Mouse (Mus musculus) liver, adult 2 months (tissue): ENCODE measurements at regions not wholly inside any gene's neighbourhood (a gene's known extent, or its start where the extent isn't known, plus 50 kb on each side); places are given as distances from the start of the nearest gene placed in this dataset.

ENCODE experiments used
- CTCF ChIP-seq: fragments of 200-500 bp; IDR thresholded peaks from 2 replicates; pipeline ENCODE4 v1.5.1; 2011; ENCODE audit warnings: low read depth, low read length, control low read depth
- POLR2A ChIP-seq: fragments of 200-500 bp; IDR thresholded peaks from 2 replicates; pipeline ENCODE4 v1.6.1; 2011; ENCODE audit warnings: low read length, control low read depth; ENCODE audit not compliant: insufficient read depth; ENCODE audit errors: extremely low read depth

DNA sequence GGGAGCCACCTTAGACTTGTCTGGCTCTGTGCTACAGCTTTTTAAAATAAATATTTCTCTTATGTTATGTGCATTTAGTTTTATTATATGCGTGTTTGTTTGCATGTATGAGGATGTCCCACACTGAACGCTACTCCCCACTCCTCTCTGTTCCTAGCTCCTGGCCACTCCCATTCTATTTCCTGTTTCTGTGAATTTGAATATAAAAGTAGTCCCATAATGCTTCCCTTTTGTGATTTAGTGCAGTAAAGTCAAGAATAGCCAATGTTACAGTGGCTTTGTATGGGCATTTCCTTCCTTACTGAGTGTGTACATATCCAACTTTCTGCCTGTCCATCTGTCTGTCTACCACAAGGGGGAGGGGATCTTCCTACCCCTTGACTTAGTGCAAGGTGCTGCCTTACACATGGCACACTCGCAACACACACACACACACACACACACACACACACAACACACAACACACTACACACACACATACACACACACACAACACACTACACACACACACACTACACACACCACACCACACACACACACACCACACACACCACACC lies 61.2 kb upstream of the Shb start:
- TF ChIP-seq POLR2A (no peak), CTCF (no peak)
